Mouse (Mus musculus) cerebellum, adult 11 months (tissue): Measurements from ENCODE around the gene Prkce.

Source experiments
- DNase-seq: peaks from one replicate; pipeline ENCODE4 v3.0.0; 2022

Gene Prkce

DNA sequence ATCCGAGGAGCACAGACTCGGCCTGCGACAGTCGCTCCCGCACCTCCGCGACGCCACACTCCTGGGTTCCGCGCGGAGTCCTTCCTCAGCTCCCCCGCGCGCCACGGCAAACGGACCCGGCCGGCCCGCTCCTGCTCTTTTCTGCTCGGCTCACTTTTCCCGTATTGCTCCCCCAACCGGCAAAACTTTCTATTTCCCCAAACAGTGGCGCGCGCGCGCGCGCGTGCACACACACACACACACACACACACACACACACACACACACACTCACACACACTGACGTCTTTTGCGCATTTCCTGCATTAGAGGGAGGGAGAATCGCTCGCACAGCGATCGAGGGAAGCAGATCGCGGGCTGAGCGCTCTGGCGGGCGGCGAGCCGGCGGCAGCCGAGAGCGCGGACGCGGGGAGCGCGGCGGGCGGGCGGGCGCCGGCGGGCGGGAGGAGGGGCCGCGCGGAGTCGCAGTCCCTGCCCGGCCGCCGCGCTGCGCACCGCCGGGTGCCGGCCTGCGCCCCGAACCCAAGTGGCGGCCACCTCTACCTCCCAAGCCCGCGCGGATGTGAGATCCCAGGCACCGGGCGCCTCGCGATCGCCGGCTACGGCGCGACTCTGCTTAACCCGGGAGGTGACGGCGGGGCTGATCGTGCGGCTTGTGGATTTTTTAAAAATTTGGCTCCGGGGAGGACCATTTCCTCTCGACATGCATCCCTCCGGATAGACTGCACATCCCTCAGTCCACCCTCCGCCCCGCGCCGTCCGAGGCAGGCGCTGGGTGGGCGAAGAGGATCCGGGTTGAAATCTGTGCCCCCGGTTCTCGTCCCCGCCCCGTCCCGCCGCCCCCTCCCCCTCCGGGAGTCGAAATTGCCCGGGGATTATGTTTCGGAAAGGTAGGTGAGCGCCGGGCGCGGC is at the start of gene Prkce:
Prkce (plus strand) TSS at position 466 of the 911 bp plus-strand sequence.
- peak; percentile 75 for DNase-seq

DNA sequence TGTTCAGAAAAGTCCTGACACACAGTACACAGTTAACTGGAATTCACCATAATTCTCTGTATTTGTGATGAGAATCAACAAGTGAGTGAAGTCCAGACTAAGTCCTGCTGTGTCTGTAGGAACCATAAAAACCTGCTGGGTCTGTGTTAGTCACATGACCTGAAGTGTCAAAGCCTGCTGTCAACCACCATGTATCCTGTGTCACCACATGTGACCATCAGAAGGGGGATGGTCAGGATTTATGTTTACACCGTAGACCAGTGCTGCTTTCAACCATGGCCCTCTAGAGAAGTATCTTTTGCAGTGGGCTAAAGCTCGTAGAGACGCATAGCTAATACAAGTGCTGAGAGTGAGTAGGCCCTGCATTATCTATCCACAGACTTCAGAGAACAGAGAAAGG is 44.4 kb upstream of the Prkce start:
- DNase-seq, result no peak

DNA sequence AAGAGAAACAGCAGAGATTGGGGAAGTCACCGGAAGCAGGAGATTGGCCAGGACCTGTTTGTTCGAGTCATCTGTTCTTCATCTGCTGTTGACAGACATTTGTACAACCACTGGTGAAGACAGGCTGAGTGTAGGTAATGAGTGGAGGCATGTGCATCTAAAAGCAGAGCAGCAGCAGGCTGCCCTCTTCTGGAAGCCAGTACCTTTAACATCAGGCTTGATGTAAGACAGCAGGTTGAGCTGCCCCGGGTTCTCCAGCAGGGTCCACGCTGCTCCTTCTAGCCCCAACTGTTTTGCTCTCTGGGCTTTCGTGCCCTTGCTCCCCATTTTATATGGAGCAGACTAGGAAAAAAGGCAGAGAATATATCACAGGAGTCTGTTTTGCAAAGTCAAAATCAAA is 41.7 kb upstream of the Prkce start:
- no peak for DNase-seq

DNA sequence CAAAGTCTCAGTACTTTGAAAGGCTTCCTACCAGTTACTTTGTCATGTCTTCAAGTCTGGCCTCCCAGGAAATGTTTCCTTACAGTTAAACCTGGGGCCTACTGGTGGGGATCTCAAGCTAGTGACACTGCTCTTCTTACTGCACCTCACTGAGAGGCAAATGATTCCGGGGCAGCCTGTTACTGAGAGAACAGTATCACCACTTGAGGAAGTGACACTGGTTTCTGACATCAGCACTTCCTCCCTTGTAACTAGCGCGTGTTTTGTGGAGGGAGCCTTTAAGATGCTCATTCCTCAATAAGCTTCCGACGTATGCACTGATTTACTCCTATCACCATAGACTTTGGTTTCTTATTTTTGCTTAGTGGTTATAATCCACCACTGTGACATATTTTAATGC is 39.4 kb upstream of the Prkce start:
- no peak for DNase-seq

DNA sequence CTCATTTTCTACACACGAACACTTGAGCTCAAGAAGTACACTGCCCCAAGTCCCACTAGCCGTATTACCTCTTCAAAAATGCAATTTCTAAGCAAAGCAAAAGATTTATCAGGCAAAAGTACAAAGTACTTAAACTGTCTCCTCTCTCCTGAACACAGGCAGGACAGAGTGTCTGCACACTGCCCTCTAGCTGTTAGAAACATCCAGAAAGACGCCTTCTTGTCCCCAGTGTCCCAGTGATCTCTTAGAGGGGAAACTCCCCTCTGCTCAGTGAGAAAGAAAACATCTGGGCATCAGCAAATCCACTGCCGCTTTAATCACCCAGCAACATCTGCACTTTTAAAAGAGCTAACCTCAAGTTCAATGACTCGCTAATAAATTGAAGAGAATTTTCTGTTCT is 35.1 kb upstream of the Prkce start:
- no peak for DNase-seq

DNA sequence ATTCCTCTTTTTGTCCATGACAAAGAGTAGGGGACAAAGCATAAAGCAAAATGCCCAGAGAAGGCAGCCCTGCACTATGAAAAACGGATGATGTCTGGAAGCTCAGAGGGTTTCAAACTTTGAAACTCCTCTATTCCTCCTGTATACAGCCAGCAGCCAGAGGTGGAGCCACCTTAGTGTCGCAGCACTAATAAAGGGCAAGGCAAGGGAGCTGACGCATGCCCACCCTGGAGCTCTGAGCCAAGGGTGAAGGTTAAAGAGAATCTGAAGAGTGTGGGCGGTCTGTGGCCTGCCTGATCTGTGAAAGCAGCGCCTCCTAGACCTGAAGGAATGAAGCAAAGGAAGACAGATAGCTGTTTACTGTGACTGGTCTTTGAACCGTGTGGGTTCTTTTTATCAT is 33.1 kb upstream of the Prkce start:
- no peak for DNase-seq

DNA sequence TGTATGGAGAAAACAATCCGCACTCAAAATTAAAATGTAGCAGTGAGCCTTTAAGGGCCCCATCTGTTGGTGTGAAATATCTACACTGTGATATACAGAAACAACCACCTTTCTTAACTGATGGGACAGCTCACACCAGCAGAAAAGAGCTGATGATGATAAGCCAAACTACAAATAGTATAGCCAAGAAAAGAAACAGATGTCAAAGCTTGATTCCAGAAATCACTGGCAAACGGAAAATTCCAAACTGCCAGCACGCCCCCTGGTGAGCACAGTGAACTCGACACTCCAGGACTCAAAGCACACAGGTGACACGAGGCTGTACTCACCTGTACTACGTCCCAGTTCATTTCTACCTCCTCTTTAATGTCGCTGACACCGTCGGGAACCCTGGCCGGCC is 31.8 kb upstream of the Prkce start:
- DNase-seq, result no peak

DNA sequence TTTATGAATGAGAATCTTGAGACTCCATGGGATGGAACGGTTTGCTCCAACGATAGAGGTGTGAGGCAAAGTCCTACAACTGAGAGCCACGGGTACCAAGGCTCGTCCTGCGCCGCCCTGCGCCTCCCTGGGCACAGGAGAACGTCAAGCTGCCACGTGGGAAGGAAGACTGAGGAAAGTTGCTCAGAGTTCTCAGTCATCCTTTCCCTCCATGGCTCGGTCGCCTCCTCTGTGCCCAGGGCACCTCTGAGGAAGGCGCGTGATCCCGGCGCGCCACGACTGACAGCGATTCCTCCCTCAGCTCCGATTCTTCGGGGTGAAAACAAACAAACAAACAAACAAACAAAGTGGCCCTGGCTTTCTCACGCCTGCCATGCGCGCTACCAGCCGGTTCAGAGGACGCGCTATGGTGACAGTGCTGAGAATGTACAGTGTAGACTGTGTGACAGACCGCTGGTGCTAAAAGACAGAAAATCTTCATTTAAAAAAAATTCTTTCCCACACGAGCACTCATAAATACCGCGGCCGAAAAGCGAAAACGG is 23.0 kb upstream of the Prkce start:
- no peak for DNase-seq

DNA sequence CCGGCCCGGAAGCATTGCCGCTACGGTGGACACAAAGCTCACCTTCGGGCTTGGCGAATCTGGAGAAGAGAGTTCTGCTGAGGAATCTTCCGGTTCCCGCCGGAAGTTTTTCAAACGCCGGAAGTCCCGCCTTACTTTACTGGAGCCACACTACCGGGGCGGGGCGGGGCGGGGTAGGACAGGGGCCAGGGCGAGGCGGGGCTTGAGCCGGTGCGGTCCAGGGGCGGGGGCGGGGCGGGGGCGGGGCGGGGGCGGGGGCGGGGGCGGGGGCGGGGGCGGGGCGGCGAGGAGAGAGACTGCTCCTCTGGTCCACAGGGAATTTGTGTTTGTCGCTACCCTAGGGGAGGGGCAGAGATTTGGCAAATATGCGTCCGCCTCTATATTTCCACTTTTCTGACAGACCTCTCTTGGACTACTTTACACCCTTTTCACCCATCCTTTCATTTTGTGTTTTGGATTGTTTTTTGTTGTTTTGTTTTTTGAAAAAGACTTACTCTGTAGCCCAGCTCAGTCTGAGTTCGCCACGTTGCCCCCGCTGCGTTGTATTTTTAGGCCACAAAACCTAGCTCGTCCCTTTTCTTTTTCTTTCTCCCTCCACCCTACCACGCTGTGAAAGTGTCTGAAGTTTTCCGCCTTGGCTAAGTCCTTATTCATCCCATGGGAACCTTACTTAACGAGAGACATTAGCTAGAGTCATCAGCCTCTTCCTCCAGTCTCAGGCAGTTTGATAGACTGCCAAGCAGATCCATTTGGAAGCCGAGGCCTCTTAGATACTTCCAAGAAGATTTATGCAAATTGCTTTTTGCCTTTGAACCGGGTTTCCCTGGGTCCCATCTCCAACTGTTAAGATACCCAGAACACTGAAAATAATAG is 22.3 kb upstream of the Prkce start, which contains the start of gene Srbd1:
Srbd1 (minus strand) TSS at position 97 of the 873 bp plus-strand sequence.
- DNase-seq, result peak; percentile 88

DNA sequence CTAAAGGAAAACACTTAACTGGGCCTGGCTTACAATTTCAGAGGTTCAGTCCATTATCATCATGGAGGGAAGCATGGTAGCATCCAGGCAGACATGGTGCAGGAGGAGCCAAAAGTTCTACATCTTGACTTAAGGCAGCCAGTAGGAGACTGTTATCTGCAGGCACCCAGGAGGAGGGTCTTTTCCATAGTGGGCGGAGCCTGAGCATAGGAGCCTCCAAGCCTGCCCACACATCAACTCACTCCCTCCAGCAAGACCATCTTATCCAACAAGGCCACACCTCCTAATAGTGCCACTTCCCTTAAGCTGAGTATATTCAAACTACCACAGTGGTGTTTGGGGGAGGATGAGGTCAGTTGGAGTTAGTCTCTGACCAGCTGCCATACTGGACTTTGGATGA is 17.9 kb upstream of the Prkce start:
- no peak for DNase-seq

DNA sequence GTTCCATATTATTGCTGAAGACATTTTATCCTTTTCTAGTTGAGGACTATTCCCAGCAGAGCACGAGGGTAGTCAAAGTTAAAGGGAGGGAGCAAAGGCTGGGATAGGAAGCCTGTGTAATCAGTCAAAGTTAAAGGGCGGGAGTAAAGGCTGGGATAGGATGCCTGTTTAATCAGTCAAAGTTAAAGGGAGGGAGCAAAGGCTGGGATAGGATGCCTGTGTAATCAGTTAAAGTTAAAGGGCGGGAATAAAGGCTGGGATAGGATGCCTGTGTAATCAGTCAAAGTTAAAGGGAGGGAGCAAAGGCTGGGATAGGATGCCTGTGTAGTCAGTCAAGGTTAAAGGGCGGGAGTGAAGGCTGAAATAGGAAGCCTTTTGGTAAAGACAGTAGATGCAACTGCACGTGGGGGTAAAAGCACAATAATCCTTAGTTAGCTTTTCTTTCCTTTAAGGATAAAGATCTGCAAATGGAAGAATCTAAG is 16.7 kb upstream of the Prkce start:
- DNase-seq, result no peak

DNA sequence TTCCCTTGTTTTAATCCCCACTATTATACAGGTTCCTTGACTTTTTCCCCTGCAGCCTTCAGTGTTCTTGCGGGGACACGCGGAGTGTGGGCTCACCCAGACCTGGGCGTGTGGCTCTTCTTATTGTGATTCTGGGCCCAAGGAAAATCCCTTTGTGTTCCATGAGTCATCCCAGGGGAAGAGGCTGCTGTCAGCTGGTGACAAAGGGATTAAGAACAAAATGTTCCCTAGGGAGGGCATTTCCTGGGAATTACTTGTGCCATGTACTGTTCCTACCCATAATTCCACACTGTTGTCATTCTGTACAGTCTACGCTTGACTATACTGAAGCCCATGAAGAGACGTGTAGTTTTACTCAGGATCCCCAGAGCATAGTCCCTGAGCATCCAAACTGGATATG is 10.6 kb upstream of the Prkce start:
- DNase-seq, result no peak

DNA sequence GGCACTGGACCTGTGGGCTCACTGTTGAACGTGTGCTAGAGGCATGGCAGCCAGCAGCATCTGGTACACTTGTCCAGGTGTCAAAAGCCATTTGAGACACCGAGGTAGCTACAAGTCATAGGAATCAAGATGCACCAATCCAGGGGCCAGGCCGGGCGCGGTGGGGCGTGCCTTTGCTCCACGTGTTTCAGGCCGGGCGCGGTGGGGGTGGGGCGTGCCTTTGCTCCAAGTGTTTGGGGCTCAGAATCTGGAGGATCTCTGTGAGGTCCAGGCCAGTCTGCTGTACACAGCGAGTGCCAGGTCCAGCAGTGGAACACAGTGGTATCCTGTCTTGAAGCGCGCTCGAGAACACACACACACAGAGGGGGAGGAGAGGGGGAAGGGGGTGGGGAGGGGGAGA is 4.9 kb upstream of the Prkce start:
- DNase-seq, result no peak

DNA sequence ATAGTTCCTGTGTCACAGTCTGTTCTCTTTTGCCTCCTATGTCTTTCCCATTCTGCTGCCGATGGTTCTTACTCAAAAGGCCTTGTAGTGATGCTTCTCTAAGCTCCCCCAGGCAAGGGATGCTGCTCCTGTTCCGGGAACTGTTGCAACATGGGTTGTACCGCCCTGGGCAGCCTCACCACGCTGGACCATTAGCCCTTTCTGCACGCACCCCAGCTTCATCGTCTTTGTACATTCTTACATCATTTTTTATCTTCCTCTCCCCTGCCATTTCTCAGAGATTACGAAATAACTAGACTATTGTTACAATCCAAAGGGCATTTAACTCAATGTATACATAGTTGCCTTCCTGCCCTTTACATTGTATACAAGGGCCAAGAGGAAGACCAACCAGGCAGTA is 3.2 kb upstream of the Prkce start:
- no peak for DNase-seq

DNA sequence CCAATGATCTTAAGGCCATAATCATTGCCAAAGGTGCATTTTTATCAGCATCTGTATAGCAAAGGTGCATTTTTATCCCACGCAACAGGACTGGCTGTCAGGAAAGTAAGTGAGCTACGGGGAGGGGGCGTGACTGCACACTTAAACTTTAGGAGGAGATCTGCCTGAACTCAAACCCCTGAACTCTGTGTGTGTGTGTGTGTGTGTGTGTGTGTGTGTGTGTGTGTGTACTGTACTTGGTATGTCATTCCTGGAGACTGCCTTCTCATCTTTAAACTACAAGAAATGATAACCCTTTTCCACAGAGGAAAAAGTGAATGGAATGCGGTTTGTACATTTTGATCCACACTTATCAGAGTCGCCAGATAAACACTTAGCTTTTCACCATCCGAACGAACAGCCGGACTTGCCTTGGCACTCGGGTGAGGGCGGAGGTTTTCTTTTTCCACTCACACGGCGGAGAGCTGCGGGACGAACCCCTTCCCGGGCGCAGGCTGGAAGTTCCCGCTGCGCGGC is 1.5 kb upstream of the Prkce start:
- DNase-seq, result no peak

DNA sequence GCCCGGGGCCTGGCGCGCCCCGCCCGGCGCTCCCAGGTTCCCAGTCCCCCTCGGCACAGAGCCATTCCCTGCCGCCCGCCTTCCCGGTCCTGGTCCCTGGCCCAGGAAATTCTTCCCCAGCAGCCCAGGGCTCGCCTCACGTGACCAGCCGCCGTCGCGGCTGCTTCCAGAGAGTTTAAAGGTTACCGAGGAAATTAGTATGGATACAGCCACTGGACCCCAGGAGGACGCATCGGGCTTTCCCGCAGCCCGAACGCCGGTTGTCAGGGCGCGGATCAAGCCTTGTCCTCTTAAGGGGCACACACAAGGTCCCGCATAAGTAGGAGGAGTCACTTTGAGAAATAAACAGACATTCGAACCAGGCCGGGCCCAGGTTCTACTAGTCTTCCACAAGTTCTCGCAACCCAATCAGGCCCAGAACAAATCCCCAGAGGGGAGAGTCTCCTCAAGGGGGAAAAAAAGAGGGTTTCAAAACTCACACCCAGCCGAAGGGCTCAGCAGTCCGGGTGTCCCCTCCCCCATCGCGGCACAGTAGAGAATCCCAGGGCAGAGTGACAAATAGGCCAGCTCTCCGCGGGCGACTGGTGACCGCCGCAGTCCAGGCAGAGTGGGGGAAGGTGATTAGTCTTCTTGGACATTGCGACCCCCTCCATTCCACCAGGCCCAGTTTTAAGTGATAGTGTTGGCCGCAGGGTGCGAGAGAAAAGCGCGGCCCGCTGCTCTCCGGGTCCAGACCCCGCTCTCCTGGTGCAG is 842 bp upstream of the Prkce start:
- DNase-seq, result peak; percentile 77

DNA sequence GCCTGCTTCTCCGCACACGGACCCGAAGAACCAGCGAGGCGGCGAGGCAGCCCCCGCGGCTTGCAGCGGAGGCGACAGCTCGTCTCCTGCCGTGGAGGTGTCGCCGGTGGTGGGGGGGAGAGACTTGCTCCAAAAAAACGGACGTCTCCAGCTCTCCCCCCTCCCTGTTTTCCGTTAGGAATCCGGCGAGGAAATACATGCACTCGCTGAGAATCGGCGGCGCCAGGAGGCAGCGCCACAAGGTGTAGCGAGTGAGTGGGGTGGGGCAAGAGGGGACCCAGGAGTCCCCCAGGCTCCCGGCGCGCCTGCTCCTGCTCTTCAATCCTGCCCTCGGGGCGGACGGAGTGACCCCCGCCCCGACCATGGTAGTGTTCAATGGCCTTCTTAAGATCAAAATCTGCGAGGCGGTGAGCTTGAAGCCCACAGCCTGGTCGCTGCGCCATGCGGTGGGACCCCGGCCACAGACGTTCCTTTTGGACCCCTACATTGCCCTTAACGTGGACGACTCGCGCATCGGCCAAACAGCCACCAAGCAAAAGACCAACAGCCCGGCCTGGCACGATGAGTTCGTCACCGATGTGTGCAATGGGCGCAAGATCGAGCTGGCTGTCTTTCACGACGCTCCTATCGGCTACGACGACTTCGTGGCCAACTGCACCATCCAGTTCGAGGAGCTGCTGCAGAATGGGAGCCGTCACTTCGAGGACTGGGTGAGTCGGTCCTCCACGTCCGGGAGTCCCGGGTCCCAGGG is 821 bp downstream of the Prkce start:
- DNase-seq, result peak; percentile 56

DNA sequence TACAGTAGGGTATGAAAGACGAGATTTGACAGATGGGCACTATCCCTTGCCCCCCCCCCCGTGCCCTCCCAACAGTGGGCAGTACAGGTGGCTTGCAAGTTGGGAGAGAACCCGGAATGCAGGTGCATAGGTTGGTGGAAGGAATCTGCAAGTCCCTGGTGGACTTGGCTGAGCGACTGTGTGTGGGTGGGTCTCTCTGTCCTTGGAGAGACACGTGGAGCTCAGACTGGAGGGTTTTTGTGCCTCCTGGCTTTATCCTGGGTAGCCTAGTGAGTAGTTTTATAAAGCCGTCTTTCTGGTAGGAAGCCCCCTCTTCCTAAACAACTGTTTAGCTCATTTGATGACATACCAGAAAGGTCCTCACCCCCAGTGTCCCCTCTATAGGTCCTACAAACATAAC is 1.5 kb downstream of the Prkce start:
- no peak for DNase-seq

DNA sequence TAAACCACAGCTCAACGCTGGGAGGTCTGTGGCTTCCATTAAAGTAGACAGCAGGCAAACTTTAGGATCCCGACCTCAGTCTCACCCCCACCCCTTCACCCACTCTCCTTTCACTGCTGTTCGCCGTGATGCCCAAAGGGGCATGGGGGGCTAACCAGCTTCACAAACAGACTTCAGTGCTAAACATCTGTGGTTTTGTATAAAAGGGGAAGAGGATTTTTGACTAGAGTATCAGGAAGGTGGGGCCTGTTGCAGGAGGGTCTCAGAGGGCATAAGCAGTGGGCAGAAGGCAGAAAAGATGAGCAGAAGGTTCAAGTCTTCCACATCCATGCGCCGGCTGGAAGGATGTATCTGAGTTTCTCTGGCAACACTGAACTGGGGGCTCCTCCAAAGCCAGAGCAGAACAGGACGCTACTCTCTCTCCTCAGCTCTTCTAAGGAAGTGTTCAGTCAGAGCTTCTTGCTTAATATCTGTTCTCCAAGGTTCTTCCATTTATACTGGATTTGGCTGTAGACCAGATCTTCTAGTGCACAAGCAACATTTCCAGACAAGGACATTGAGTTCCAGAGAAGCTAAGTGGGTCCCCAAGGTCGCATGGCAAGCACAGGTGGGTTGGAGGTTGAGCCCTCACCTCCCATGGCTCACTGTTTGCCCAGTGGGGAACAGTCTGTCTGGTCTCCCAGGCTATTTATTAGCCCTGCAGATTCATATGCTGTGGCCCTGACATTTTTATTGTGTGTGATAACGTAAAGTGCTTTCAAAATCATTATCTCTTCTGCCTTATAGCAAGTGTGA is 2.8 kb downstream of the Prkce start:
- DNase-seq, result no peak

DNA sequence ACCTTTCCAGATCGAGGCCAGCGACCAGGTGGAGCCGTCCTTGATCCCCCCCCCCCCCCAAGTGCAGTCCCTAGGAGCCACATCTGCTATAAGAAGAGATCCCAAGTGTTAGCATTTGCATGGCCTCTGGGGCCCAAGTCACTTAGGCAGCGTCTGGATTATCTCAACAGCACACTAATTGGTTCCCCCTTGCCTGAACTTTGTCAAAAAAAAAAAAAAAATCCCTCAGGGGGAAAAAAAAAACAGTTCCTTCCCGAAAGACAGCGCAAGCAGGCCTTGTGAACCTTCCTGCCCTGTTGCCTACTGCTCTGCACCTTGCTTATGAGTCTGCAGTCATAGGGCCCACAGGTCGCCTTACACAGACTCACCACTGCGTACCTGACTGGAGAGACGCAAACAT is 7.9 kb downstream of the Prkce start:
- no peak for DNase-seq

DNA sequence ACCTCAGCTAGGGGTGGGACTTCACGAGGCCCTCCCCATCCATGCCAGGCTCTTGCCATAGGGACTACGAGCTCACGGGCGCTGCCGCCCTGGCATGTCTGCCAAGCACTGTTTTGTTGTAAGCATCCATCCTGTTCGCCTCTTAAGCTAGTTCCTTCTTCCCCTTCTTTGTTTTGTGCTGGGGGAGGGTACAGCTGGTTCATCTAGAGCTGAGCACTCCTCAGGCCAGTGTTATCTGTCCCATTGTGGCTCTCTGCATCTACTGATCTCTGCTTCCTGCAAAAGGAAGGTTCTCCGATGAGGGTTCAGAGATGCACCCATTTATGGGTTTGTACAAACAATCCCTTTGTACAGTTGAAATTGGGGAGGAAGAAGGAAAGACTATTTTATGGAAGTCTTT is 9.1 kb downstream of the Prkce start:
- no peak for DNase-seq
